Mouse (Mus musculus) liver, embryonic 18 days (tissue): Measurements from ENCODE around the gene Zfp882. TPM values are rescaled to one million over a fixed set of nuclear protein-coding genes. Genes with fewer than 3 reads are reported as not detected.

Source experiments
- polyA plus RNA-seq: library from polyadenylated mRNA; depleted of rRNA; stranded (reverse); fragments of >200 nt; gene quantifications from 2 replicates; pipeline ENCODE4 v1.2.3, GENCODE M21; 2012; rRNA removed

Zfp882 gene
- polyA plus RNA-seq: 0.52 and 0.56 TPM in 2 replicates

DNA sequence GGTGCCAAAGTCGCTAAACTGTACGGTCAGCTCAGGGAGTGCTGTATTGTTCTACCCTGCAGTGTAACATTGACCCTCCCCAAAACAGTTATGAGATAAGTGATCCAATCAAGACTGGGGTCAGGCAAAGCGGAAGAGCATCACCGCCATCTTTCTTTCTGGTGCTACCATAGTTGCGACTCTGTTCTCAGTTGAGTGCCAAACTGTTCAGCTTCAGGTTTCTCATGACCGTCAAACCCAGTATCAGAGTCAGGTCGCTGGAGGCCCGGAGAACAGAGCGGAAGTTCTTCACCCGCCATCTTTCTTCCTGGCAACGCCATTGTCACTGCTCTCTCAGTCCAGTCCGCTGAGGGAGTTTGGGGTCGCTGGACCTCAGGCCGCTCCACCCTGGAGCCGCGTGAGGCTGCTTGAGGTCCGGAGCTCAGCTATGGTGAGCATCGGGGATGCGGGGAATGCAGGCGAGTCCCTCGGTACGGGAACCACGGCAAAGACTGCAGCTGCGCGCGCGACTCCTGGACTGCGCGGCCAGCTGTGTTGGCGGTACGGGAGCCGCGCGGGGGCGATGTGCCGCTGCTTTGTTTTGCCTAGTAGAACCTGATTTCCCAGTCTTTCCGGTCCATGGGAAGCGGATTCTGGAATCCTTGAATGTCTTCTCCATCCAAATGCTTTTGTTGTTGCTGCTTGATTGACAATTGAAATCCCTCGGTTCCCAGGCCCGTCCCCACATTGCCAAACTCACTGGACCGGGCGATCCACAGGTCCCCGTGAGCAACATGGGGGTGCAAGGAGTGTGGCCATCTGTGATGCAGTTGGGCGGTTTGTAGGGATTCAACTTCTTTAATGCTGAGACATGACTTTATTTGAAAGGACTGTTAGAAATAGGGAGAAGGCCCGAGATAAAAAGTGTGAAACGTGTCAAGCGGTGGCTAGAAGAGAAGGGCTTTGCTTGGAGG, at the start of gene Zfp882, which contains the start of gene Zfp617:
Gene Zfp882 (plus strand): TSS at position 300 of the 953 bp plus-strand sequence.
Gene Zfp617 (plus strand): TSS at position 327 of the 953 bp plus-strand sequence.

DNA sequence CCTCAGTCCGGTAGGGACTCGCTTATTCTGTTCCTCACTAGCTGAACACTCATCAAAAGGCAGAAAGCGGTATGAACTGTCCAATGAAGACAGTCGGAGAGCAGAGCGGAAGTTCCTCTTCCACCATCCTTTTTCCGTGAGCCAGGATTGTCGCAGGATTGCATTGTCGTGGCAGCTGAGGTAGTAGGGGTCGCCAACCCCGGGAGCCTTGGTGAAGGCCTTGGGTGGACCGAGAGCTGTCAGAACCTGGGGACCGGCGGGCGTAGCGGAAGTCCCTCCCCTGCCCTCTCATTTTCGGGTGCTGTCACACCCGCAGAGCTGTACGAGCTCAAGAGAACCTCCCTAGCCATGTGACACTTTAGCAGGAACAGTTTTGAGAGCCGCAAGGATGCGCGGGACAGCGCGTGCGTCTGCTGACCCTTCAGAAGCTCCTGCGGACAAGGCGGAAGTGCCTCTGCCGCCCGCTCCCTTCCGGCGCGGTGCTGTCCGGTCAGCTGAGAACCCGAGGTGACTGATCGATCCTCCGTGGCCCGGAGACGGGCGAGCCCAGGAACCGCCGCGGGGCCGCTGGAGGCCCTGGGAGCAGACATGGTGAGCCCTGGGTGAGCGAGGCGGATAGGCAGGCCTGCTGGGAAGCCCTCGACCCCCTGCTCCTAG, 26.7 kb upstream of the Zfp882 start, which contains the start of gene Zfp709:
Gene Zfp709 (plus strand): TSS at position 402 of the 657 bp plus-strand sequence.

DNA sequence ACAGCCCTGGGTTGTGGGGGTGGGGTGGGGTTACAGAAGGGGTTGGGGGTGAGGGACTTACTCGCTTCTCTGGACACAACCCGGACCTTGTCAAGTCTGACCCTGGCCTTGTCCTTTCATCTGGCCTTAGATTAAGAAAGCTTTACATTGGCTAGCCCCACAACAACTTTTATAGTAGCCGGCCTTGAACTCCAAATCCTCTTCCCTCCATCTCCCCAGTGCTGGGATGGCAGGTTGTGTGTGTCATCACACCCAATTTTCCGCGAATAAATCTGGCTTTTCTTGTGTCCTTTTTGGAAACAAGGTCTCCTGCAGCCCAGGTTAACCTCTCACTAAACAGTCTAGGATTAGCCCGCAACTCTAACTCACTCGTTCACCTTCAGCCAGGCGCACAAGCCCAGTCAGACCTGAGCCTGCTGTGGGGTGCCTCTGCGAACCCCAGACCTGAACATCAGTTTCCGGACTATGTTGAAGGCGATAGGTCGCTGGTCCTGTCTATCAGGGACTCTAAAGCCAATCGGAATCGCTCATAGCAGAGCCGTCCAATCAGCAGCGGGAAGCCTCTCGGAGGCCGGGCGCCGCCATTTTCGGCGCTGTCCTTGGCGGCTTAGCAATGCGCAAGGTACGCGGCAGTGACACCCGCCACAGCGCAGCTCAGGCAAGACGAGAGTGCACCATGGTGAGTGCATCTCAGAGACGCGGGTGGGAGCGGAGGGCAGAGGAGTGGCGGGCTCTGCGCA, 42.2 kb downstream of the Zfp882 start, which contains the start of gene Zfp961:
Gene Zfp961 (plus strand): TSS at position 557 of the 740 bp plus-strand sequence.

Other genes starting within 250 kb of the Zfp882 start
- 0.29 and 0.43 TPM in 2 replicates for gene Unc13a, start 236.9 kb upstream of the Zfp882 start, polyA plus RNA-seq
- gene Jak3, start 232.3 kb upstream of the Zfp882 start, polyA plus RNA-seq: 5.2 and 6.9 TPM in 2 replicates
- 2.1 and 2.4 TPM in 2 replicates for gene Insl3, start 219.4 kb upstream of the Zfp882 start, polyA plus RNA-seq
- 2.1 and 2.2 TPM in 2 replicates for gene B3gnt3, start 206.8 kb upstream of the Zfp882 start, polyA plus RNA-seq
- 22.6 and 26.5 TPM in 2 replicates for gene Fcho1, start 182.9 kb upstream of the Zfp882 start, polyA plus RNA-seq
- gene Zfp709, start 26.6 kb upstream of the Zfp882 start, polyA plus RNA-seq: 0.46 and 0.58 TPM in 2 replicates
- gene Zfp617, start within 50 bp of the Zfp882 start, polyA plus RNA-seq: 5.0 and 5.2 TPM in 2 replicates
- gene Zfp961, start 42.4 kb downstream of the Zfp882 start, polyA plus RNA-seq: 6.4 and 7.1 TPM in 2 replicates
- 5.9 and 6.0 TPM in 2 replicates for gene Cyp4f18, start 101.0 kb downstream of the Zfp882 start, polyA plus RNA-seq
- not detected in 2 replicates for gene Olfr372, start 132.6 kb downstream of the Zfp882 start, polyA plus RNA-seq
- not detected in 2 replicates for gene Olfr373, start 174.6 kb downstream of the Zfp882 start, polyA plus RNA-seq
- gene Olfr374, start 198.4 kb downstream of the Zfp882 start, polyA plus RNA-seq: 0.01 TPM in 1 of 2 replicates, not detected in the other
- 60.7 and 68.7 TPM in 2 replicates for gene Tpm4, start 226.4 kb downstream of the Zfp882 start, polyA plus RNA-seq